Mouse (Mus musculus) CH12.LX (cell line): ENCODE measurements around the gene Mrpl20. TPM values are rescaled to one million over a fixed set of nuclear protein-coding genes. Genes with fewer than 3 reads are reported as not detected.

ENCODE experiments used
- DNase-seq: peaks from one replicate; pipeline ENCODE4 v3.0.0-alpha.2; 2013; ENCODE audit errors: extremely low read depth
- H3K27ac ChIP-seq: 2 replicates; pipeline ENCODE4 v1.5.1; 2012; ENCODE audit warnings: low read depth, mild to moderate bottlenecking, control low read depth, moderate library complexity; ENCODE audit not compliant: insufficient read depth
- H3K27me3 ChIP-seq: replicated peaks from 2 replicates; pipeline ENCODE3; 2012; ENCODE audit warnings: inconsistent platforms
- H3K36me3 ChIP-seq, 2 experiments: replicated peaks in 1 of 2; 2 replicates each; pipeline versions ENCODE3 to v1.6.1; 2012; ENCODE audit warnings: inconsistent platforms in 1 of 2, low read length in 1 of 2, mild to moderate bottlenecking in 1 of 2, mixed read lengths in 1 of 2, moderate library complexity in 1 of 2; ENCODE audit not compliant: control insufficient read depth in 1 of 2, insufficient read depth in 1 of 2
- H3K4me1 ChIP-seq, 2 experiments: 2 replicates each; pipeline ENCODE4 v1.6.1; 2012; ENCODE audit warnings: inconsistent platforms in 1 of 2, moderate library complexity in 1 of 2; ENCODE audit not compliant: insufficient read depth in 2 of 2, control insufficient read depth in 1 of 2
- H3K4me2 ChIP-seq: 2 replicates; pipeline ENCODE4 v1.6.1; 2012; ENCODE audit warnings: low read depth, mild to moderate bottlenecking, control low read depth; ENCODE audit not compliant: poor library complexity, insufficient read depth, severe bottlenecking
- H3K4me3 ChIP-seq, 3 experiments: fragments of 150-350 bp in 1 of 3; sonication (generic) in 1 of 3; replicated peaks in 1 of 3; 2 replicates each; pipeline versions ENCODE3 to v1.5.1; 2011 to 2012; ENCODE audit warnings: low read depth in 2 of 3, low read length in 2 of 3, mild to moderate bottlenecking in 2 of 3, moderate library complexity in 2 of 3, control low read depth in 1 of 3, improper control_type of control experiment in 1 of 3, inconsistent platforms in 1 of 3, mixed read lengths in 1 of 3; ENCODE audit not compliant: poor library complexity in 1 of 3
- H3K79me2 ChIP-seq: replicated peaks from 2 replicates; pipeline ENCODE4 v1.6.1; 2012; ENCODE audit warnings: mild to moderate bottlenecking, moderate library complexity; ENCODE audit not compliant: control insufficient read depth, poor library complexity, insufficient read depth, severe bottlenecking; ENCODE audit errors: extremely low read depth
- H3K9ac ChIP-seq: 2 replicates; pipeline ENCODE4 v1.6.1; 2012; ENCODE audit warnings: low read depth, mild to moderate bottlenecking, control low read depth, moderate library complexity; ENCODE audit not compliant: insufficient read depth
- H3K9me3 ChIP-seq: replicated peaks from 2 replicates; pipeline ENCODE3; 2012; ENCODE audit warnings: low read length, inconsistent platforms, mixed read lengths
- BHLHE40 ChIP-seq: IDR thresholded peaks from 2 replicates; pipeline ENCODE4 v1.6.1; 2011; ENCODE audit warnings: mild to moderate bottlenecking, low read depth, low read length, improper control_type of control experiment
- CHD2 ChIP-seq: IDR thresholded peaks from 2 replicates; pipeline ENCODE4 v1.6.1; 2011; ENCODE audit warnings: low read length, improper control_type of control experiment
- E2F4 ChIP-seq: IDR thresholded peaks from 2 replicates; pipeline ENCODE4 v1.6.1; 2011; ENCODE audit warnings: low read depth, low read length, improper control_type of control experiment; ENCODE audit not compliant: insufficient replicate concordance
- ETS1 ChIP-seq: conservative IDR thresholded peaks from 2 replicates; pipeline ENCODE4 v1.6.1; 2012; ENCODE audit warnings: low read depth, mild to moderate bottlenecking, inconsistent platforms, low read length, improper control_type of control experiment, moderate library complexity
- MAX ChIP-seq: IDR thresholded peaks from 2 replicates; pipeline ENCODE4 v1.6.1; 2011; ENCODE audit warnings: low read length, improper control_type of control experiment
- MAZ ChIP-seq: IDR thresholded peaks from 2 replicates; pipeline ENCODE4 v1.6.1; 2012; ENCODE audit warnings: low read depth, mild to moderate bottlenecking, inconsistent platforms, low read length, improper control_type of control experiment, moderate library complexity
- MEF2A ChIP-seq: IDR thresholded peaks from 2 replicates; pipeline ENCODE4 v1.6.1; 2014; ENCODE audit warnings: low read depth, mild to moderate bottlenecking, inconsistent platforms, low read length, improper control_type of control experiment, borderline replicate concordance
- MXI1 ChIP-seq: IDR thresholded peaks from 2 replicates; pipeline ENCODE4 v1.6.1; 2011; ENCODE audit warnings: mild to moderate bottlenecking, low read depth, low read length, improper control_type of control experiment
- MYC ChIP-seq: IDR thresholded peaks from 2 replicates; pipeline ENCODE4 v1.6.1; 2011; ENCODE audit warnings: low read depth, mild to moderate bottlenecking, improper control_type of control experiment, low read length
- POLR2A ChIP-seq: IDR thresholded peaks from 2 replicates; pipeline ENCODE4 v1.6.1; 2011; ENCODE audit warnings: low read depth, mild to moderate bottlenecking, improper control_type of control experiment, low read length
- TBP ChIP-seq: conservative IDR thresholded peaks from 2 replicates; pipeline ENCODE4 v1.6.1; 2011; ENCODE audit warnings: low read depth, low read length, improper control_type of control experiment
- TCF12 ChIP-seq: IDR thresholded peaks from 2 replicates; pipeline ENCODE4 v1.6.1; 2014; ENCODE audit warnings: low read depth, mild to moderate bottlenecking, inconsistent platforms, low read length, improper control_type of control experiment
- USF1 ChIP-seq: IDR thresholded peaks from 2 replicates; pipeline ENCODE4 v1.6.1; 2014; ENCODE audit warnings: low read depth, mild to moderate bottlenecking, inconsistent platforms, low read length, improper control_type of control experiment
- USF2 ChIP-seq: conservative IDR thresholded peaks from 2 replicates; pipeline ENCODE4 v1.6.1; 2011; ENCODE audit warnings: low read depth, low read length, improper control_type of control experiment
- ZC3H11A ChIP-seq: IDR thresholded peaks from 2 replicates; pipeline ENCODE4 v1.6.1; 2012; ENCODE audit warnings: low read depth, mild to moderate bottlenecking, inconsistent platforms, low read length, improper control_type of control experiment
- dilution Hi-C: fragments of 300-500 bp; cut with MboI; formaldehyde crosslinking; loops from 2 replicates; pipeline ENCODE4 v1.14.3; 2020; ENCODE audit warnings: low sequenced_read_pairs; ENCODE audit not compliant: extremely low pct_unique_long_range_greater_than_20kb, extremely low pct_ligation_motif_present
- in situ Hi-C: fragments of 300-500 bp; cut with MboI; formaldehyde crosslinking; loops from 3 replicates; pipeline ENCODE4 v1.14.3; 2019; ENCODE audit warnings: low sequenced_read_pairs, low pct_ligation_motif_present, low pct_unique_long_range_greater_than_20kb, mixed read lengths
- polyA plus RNA-seq: library from polyadenylated mRNA; unstranded; fragments of >175 nt; gene quantifications from 2 replicates; pipeline ENCODE4 v1.2.1, GENCODE M21; 2012; ENCODE audit warnings: low read depth; ENCODE audit not compliant: insufficient read length
- total RNA-seq, 2 experiments: library from RNA; depleted of rRNA; stranded (reverse); fragments of 300-350 nt in 1 of 2; fragments of >200 nt in 1 of 2; gene quantifications; 2 replicates each; pipeline ENCODE4 v1.2.3; 2012 to 2014

Gene Mrpl20
- total and polyA plus RNA-seq, 3 experiments = 146 to 230 (median 193) TPM

DNA sequence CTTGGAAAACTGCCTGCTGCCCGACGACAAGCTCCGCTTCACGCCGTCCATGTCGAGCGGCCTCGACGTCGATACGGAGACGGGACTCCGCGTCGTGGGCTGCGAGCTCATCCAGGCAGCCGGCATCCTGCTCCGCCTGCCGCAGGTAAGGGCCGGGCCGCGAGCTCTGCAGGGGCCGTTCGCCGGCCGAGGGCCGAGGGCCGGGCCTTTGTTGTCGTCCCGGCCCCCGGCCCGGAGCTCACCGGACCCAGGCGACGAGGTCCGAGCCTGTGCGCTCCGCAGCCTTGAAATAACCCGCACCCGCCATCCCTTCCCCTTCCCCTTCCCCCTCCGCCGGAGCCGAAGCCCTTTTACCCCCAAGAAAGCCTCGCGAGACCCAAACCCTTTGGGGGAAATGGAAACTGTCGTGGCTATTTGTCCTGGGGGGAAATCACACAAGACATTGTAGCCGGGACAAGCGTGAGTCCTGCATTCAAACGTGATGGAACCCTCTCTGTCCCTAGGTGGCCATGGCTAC is 10.0 kb downstream of the Mrpl20 start:
- Histone ChIP-seq H3K27ac (peak overlapping the region; percentile 70), H3K9me3 (no peaks in the 10 kb centered on the region), H3K9ac (peak overlapping the region; percentile 99), H3K4me3 (peak overlapping the region; percentile 82 to 100 (median 98)), H3K36me3 (peaks cover 70 to 76% of the 10 kb centered on the region in 2 experiments), H3K27me3 (no peaks in the 10 kb centered on the region), H3K4me1 (peaks cover 6 to 28% of the 10 kb centered on the region in 2 experiments), H3K4me2 (peak overlapping the region; percentile 98; the same call in 1 of the 2 replicates), H3K79me2 (peaks cover 45% of the 10 kb centered on the region)
- in situ Hi-C loops (no loop called here), dilution Hi-C loops (no loop called here)
- DNase-seq = peak; percentile 54
- TF ChIP-seq CHD2 (peak; percentile 89), MAZ (no peak), BHLHE40 (0 out of 2 replicates have a peak, but pooled peaks have one; percentile 6), TBP (0 out of 2 replicates have a peak, but pooled peaks have one; percentile 29), POLR2A (no peak)

DNA sequence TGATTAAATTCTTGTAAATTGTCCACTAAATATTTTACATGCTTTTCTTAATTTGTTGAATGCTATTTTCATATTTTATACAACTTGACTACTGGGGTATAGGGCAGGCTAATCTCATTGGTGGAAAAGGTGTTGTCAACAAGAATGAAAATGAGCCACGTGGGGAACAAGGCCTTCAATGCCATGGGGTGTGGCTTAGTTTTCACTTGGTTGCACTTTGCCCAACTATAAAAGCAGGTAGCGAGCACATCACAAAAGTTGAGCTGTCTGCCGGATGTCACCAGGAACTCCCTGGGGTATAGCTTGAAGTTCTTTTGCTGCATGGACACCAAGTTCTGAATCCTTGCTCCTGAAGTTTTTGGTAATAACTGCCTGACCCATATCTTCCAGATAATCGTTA is 14.9 kb downstream of the Mrpl20 start:
- TF ChIP-seq POLR2A = no peak
- no peak for TF ChIP-seq TCF12
- TF ChIP-seq CHD2 = no peak
- TF ChIP-seq TBP = no peak
- TF ChIP-seq MAZ = no peak
- TF ChIP-seq USF2 = no peak
- no peak for TF ChIP-seq MXI1
- no peak for TF ChIP-seq E2F4
- no peak for TF ChIP-seq USF1
- TF ChIP-seq ZC3H11A = no peak
- no peak for TF ChIP-seq MEF2A
- no peak for TF ChIP-seq ETS1
- no peak for TF ChIP-seq MYC
- no peak for TF ChIP-seq MAX
- H3K79me2 ChIP-seq = peaks cover 57% of the 10 kb centered on the region
- no peak overlapping the region for H3K9ac ChIP-seq
- dilution Hi-C loops = no loop called here
- no peaks in the 10 kb centered on the region for H3K9me3 ChIP-seq
- no peak overlapping the region for H3K4me3 ChIP-seq
- no peak overlapping the region for H3K4me2 ChIP-seq
- H3K27ac ChIP-seq = no peak overlapping the region
- in situ Hi-C loops = no loop called here
- DNase-seq = no peak
- no peaks in the 10 kb centered on the region for H3K27me3 ChIP-seq
- peaks cover 76 to 88% of the 10 kb centered on the region in 2 experiments for H3K36me3 ChIP-seq
- H3K4me1 ChIP-seq = peaks cover 6 to 21% of the 10 kb centered on the region in 2 experiments
